Mouse (Mus musculus): ENCODE measurements around the gene Tanc2. TPM values are rescaled to one million over a fixed set of nuclear protein-coding genes. Genes with fewer than 3 reads are reported as not detected.
A peak's percentile ranks its signal among the peaks of the same experiment; 100 is the strongest.

The Tanc2 gene
- polyA plus RNA-seq, 1 experiment from 2014 or later = 3.5 TPM

- TF ChIP-seq CTCF (IDR thresholded peaks at IDR 0.05; ENCODE audit: low read depth) = no peak
- no peak for ATAC-seq
- no peak overlapping the region for H3K27ac ChIP-seq (ENCODE audit: low read depth, low read length)
- H3K9ac ChIP-seq (ENCODE audit: low read depth, low read length) = no peak overlapping the region
- no peaks in the 10 kb centered on the region for H3K9me3 ChIP-seq (ENCODE audit: control insufficient read depth)
- H3K4me3 ChIP-seq (ENCODE audit: low read depth, low read length) = no peak overlapping the region
- H3K4me2 ChIP-seq (replicated peaks; ENCODE audit: low read depth) = no peak overlapping the region
- H3K27me3 ChIP-seq (replicated peaks; ENCODE audit: control insufficient read depth, insufficient read depth, low read length) = no peaks in the 10 kb centered on the region
- H3K36me3 ChIP-seq (ENCODE audit: control insufficient read depth, insufficient read depth) = no peaks in the 10 kb centered on the region
- no peaks in the 10 kb centered on the region for H3K4me1 ChIP-seq (replicated peaks; ENCODE audit: control insufficient read depth, insufficient read depth, low read length)
- WGBS = 27% methylated on average over 1 of the region's 1 CpGs
Observed at GRCm38 (mm10) chr11:105567221-105567641, 22.6 kb upstream of the Tanc2 start.

DNA sequence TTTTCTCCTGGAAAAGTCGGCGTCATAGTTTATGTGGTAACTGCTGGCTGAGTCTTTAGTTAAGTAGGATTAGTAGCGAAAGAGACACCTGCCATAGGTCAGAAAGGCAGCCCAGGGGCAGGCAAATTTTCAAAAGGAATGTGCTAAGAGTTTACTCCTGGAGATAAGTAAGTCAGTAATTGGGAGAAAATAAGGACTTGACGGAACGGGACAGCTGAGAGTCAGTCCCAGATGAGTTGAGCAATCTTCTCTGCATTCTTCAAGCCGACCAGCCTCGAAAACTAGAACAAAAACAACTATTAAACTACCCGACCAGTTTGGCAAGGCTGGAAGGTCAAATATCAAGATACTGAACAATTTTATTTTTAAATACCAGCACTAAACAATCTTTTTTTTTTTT lies 17.8 kb upstream of the Tanc2 start:
- H3K36me3 ChIP-seq (ENCODE audit: control insufficient read depth, insufficient read depth) = no peaks in the 10 kb centered on the region
- 55% methylated on average over 8 of the region's 8 CpGs for WGBS
- no peak overlapping the region for H3K4me3 ChIP-seq (ENCODE audit: low read depth, low read length)
- no peaks in the 10 kb centered on the region for H3K9me3 ChIP-seq (ENCODE audit: control insufficient read depth)
- no peak overlapping the region for H3K4me2 ChIP-seq (replicated peaks; ENCODE audit: low read depth)
- ATAC-seq = no peak
- H3K9ac ChIP-seq (ENCODE audit: low read depth, low read length) = no peak overlapping the region
- H3K27me3 ChIP-seq (replicated peaks; ENCODE audit: control insufficient read depth, insufficient read depth, low read length) = no peaks in the 10 kb centered on the region
- no peak for TF ChIP-seq CTCF (IDR thresholded peaks at IDR 0.05; ENCODE audit: low read depth)
- no peaks in the 10 kb centered on the region for H3K4me1 ChIP-seq (replicated peaks; ENCODE audit: control insufficient read depth, insufficient read depth, low read length)
- no peak overlapping the region for H3K27ac ChIP-seq (ENCODE audit: low read depth, low read length)

GRCm38 (mm10) chr11:105574241-105574640 lies 15.5 kb upstream of the Tanc2 start:
- WGBS = 67% methylated on average over 7 of the region's 7 CpGs
- H3K9me3 ChIP-seq (ENCODE audit: control insufficient read depth) = no peaks in the 10 kb centered on the region
- H3K9ac ChIP-seq (ENCODE audit: low read depth, low read length) = no peak overlapping the region
- no peak overlapping the region for H3K27ac ChIP-seq (ENCODE audit: low read depth, low read length)
- H3K4me1 ChIP-seq (replicated peaks; ENCODE audit: control insufficient read depth, insufficient read depth, low read length) = no peaks in the 10 kb centered on the region
- no peak overlapping the region for H3K4me2 ChIP-seq (replicated peaks; ENCODE audit: low read depth)
- no peak for TF ChIP-seq CTCF (IDR thresholded peaks at IDR 0.05; ENCODE audit: low read depth)
- no peak for ATAC-seq
- no peaks in the 10 kb centered on the region for H3K27me3 ChIP-seq (replicated peaks; ENCODE audit: control insufficient read depth, insufficient read depth, low read length)
- H3K4me3 ChIP-seq (ENCODE audit: low read depth, low read length) = no peak overlapping the region
- no peaks in the 10 kb centered on the region for H3K36me3 ChIP-seq (ENCODE audit: control insufficient read depth, insufficient read depth)

GRCm38 (mm10) chr11:105577211-105577610 lies 12.6 kb upstream of the Tanc2 start:
- TF ChIP-seq CTCF (IDR thresholded peaks at IDR 0.05; ENCODE audit: low read depth) = no peak
- Histone ChIP-seq H3K27me3 (replicated peaks; ENCODE audit: control insufficient read depth, insufficient read depth, low read length) (no peaks in the 10 kb centered on the region), H3K9me3 (ENCODE audit: control insufficient read depth) (peaks cover 5% of the 10 kb centered on the region; the same call in 1 of the 2 replicates)

DNA sequence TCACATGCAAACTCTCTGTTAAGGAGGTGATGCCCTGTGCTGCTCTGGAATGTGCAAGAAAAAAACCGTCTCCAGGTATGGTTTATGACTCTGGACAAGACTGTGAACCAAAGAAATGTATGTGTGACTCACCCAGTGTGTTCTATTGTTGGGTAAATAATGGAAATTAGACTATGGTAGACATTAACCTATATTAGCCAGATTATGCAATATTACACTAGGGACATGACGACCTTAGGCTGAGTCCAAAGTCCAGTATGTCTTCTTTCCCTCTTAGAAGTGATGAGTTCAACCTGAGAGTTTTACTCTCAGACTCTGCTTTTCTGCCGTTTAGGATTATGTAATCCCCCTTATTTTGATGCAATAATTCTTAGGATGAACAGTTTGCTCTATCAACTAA lies 7.8 kb upstream of the Tanc2 start:
- H3K4me2 ChIP-seq (replicated peaks; ENCODE audit: low read depth) = no peak overlapping the region
- no peak for TF ChIP-seq CTCF (IDR thresholded peaks at IDR 0.05; ENCODE audit: low read depth)
- peaks cover 5% of the 10 kb centered on the region; the same call in 1 of the 2 replicates for H3K9me3 ChIP-seq (ENCODE audit: control insufficient read depth)
- H3K4me3 ChIP-seq (ENCODE audit: low read depth, low read length) = no peak overlapping the region
- H3K27me3 ChIP-seq (replicated peaks; ENCODE audit: control insufficient read depth, insufficient read depth, low read length) = no peaks in the 10 kb centered on the region
- peak; percentile 78 for ATAC-seq
- no peak overlapping the region for H3K27ac ChIP-seq (ENCODE audit: low read depth, low read length)
- H3K4me1 ChIP-seq (replicated peaks; ENCODE audit: control insufficient read depth, insufficient read depth, low read length) = no peaks in the 10 kb centered on the region
- H3K9ac ChIP-seq (ENCODE audit: low read depth, low read length) = no peak overlapping the region
- WGBS = 55% methylated on average over 3 of the region's 3 CpGs
- H3K36me3 ChIP-seq (ENCODE audit: control insufficient read depth, insufficient read depth) = no peaks in the 10 kb centered on the region

More at GRCm38 (mm10) chr11:105577211-105577610, 12.6 kb upstream of the Tanc2 start:
- Histone ChIP-seq H3K4me1 (replicated peaks; ENCODE audit: control insufficient read depth, insufficient read depth, low read length) (no peaks in the 10 kb centered on the region), H3K4me2 (replicated peaks; ENCODE audit: low read depth) (no peak overlapping the region), H3K36me3 (ENCODE audit: control insufficient read depth, insufficient read depth) (no peaks in the 10 kb centered on the region), H3K4me3 (ENCODE audit: low read depth, low read length) (no peak overlapping the region), H3K27ac (ENCODE audit: low read depth, low read length) (no peak overlapping the region), H3K9ac (ENCODE audit: low read depth, low read length) (no peak overlapping the region)
- no peak for ATAC-seq

DNA sequence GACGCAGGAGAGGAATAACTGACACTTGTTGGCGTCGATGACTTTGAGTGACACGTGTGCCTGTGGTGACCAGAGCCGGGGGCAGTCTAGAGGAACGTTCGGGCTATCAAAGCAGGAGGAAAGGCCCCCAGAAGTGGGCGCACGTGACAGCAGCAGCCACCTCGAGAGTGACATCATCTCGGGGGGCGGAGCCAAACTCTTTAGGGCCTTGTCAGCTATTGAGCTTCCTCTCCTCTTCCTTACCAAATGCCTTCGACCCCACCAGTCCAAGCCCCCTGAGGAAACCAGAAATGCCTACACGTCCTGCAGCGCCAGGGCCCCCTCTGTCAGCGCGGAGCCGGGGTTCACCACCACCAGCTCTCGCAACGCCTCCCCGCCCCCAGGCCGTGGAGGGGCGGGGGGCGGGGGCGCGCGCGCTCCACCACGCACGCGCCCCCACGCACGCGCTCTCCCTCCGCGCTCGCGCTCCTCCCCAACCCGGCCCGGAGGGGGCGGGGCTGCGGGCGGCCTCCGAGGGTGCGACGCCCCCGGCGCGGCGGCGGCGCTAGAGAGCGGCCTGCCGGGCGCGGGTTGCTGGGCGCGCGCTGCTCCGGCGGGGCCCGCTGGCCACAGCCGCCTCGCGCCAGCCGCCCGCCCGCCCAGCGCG lies 432 bp upstream of the Tanc2 start:
- ATAC-seq = peak; percentile 95
- Histone ChIP-seq H3K27ac (ENCODE audit: low read depth, low read length) (peak overlapping the region; percentile 82), H3K4me2 (replicated peaks; ENCODE audit: low read depth) (peak overlapping the region; percentile 77), H3K36me3 (ENCODE audit: control insufficient read depth, insufficient read depth) (no peaks in the 10 kb centered on the region), H3K4me1 (replicated peaks; ENCODE audit: control insufficient read depth, insufficient read depth, low read length) (no peaks in the 10 kb centered on the region), H3K4me3 (ENCODE audit: low read depth, low read length) (peak overlapping the region; percentile 63), H3K9me3 (ENCODE audit: control insufficient read depth) (no peaks in the 10 kb centered on the region), H3K9ac (ENCODE audit: low read depth, low read length) (peak overlapping the region; percentile 77), H3K27me3 (replicated peaks; ENCODE audit: control insufficient read depth, insufficient read depth, low read length) (no peaks in the 10 kb centered on the region)
- under 1% methylated on average over 53 of the region's 70 CpGs for WGBS
- TF ChIP-seq CTCF (IDR thresholded peaks at IDR 0.05; ENCODE audit: low read depth) = peak; percentile 35; the same call in 1 of the 2 replicates

Measured in intestine, postnatal 0 days (tissue).